Mouse (Mus musculus): ENCODE measurements around the gene Rpusd3.

DNA sequence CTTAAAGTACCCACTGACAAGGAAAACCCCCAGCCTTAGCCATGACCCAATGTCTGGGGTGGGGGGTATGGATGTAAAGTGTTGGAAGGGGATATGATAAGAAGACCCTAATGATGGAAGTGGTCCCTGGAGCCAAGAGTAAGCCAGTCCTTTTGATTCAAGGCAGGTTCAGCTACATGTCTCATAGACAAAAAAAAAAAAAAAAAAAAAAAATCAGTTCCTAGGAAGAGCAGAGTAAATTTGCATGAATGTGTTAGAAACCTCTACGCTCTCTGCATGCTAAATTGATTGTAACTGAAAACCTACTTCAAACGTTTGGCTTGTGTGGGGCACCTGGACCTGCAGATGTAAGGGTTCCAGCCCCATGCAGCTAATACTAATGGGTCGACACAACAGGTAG lies 12.7 kb upstream of the Rpusd3 start:
- TF ChIP-seq REST (IDR thresholded peaks at IDR 0.05; ENCODE audit: insufficient read depth, insufficient read length) = no peak
- TF ChIP-seq POLR2A (IDR thresholded peaks at IDR 0.05; ENCODE audit: insufficient read length, low read depth) = no peak
- TF ChIP-seq MAX (IDR thresholded peaks at IDR 0.05; ENCODE audit: low read depth) = no peak
- no peak for TF ChIP-seq E2F4 (IDR thresholded peaks at IDR 0.05; ENCODE audit: insufficient read depth)

All from myocyte (in vitro differentiated cells).